Mouse (Mus musculus) forebrain, embryonic 16.5 days (tissue): ENCODE measurements around the gene Fndc10. TPM values are rescaled to one million over a fixed set of nuclear protein-coding genes. Genes with fewer than 3 reads are reported as not detected.
A peak's percentile ranks its signal among the peaks of the same experiment; 100 is the strongest.

Source experiments
- ATAC-seq: fragments of 200-750 bp; cut with Nextera tagmentation; 2 replicates; pipeline ENCODE4 v1.8.0; 2017; ENCODE audit warnings: mild to moderate bottlenecking, moderate library complexity
- H3K27ac ChIP-seq: fragments of 300-500 bp; sonication (generic); 2 replicates; pipeline ENCODE4 v1.5.1; 2014; ENCODE audit warnings: low read length, control low read depth
- H3K27me3 ChIP-seq: fragments of 300-500 bp; sonication (generic); replicated peaks from 2 replicates; pipeline ENCODE4 v1.6.1; 2014; ENCODE audit warnings: low read length; ENCODE audit not compliant: control insufficient read depth, insufficient read depth
- H3K36me3 ChIP-seq: fragments of 300-500 bp; sonication (generic); 2 replicates; pipeline ENCODE4 v1.6.1; 2014; ENCODE audit not compliant: control insufficient read depth, insufficient read depth
- H3K4me1 ChIP-seq: fragments of 300-500 bp; sonication (generic); replicated peaks from 2 replicates; pipeline ENCODE4 v1.6.1; 2014; ENCODE audit warnings: low read length; ENCODE audit not compliant: control insufficient read depth, insufficient read depth
- H3K4me2 ChIP-seq: fragments of 300-500 bp; sonication (generic); 2 replicates; pipeline ENCODE4 v1.6.1; 2014; ENCODE audit warnings: mild to moderate bottlenecking, low read length, control low read depth
- H3K4me3 ChIP-seq: fragments of 300-500 bp; sonication (generic); replicated peaks from 2 replicates; pipeline ENCODE4 v1.5.1; 2014; ENCODE audit warnings: mild to moderate bottlenecking, low read length, control low read depth
- H3K9ac ChIP-seq: fragments of 300-500 bp; sonication (generic); replicated peaks from 2 replicates; pipeline ENCODE4 v1.6.1; 2014; ENCODE audit warnings: low read depth, low read length, control low read depth
- H3K9me3 ChIP-seq: fragments of 300-500 bp; sonication (generic); 2 replicates; pipeline ENCODE4 v1.6.1; 2016; ENCODE audit warnings: low read length; ENCODE audit not compliant: control insufficient read depth
- WGBS: fragments of 180-500 bp; shearing (Covaris S2); extraction: QIAGEN DNeasy Blood & Tissue Kit; methylation state at CpG from one replicate; pipeline ENCODE4 v1.1.7; 2014; 5-methylcytosine and 5-hydroxymethylcytosine counted together
- polyA plus RNA-seq: library from polyadenylated mRNA; unstranded; fragments of >200 nt; fragmentation: Nextera tagmentation; extraction: Ambion mirVana; gene quantifications from 2 replicates; pipeline ENCODE4 v1.2.1, GENCODE M21; 2015

Fndc10 gene
- polyA plus RNA-seq, 1 experiment from 2014 or later: 7.5 TPM

DNA sequence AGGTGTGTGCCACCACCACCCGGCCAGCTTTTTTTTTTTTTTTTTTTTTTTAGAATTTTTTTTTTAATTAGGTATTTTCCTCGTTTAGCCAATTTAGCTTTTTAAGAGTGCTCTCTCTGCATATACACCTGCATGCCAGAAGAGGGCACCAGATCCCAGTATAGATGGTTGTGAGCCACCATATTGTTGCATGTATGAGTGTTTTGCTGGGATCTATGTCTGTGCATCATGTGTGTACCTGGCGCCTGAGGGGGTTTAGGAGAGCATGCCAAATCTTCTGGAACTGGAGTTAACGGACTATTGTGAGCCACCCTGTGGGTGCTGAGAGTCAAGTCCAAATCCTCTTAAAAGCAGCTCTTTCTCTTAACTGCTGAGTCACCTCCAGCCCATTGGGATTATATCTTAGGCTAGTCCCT, 27.5 kb downstream of the Fndc10 start:
- Histone ChIP-seq H3K9ac (no peak overlapping the region), H3K4me3 (no peak overlapping the region), H3K27ac (no peak overlapping the region), H3K36me3 (peaks cover 3% of the 10 kb centered on the region; the same call in 1 of the 2 replicates), H3K4me1 (no peaks in the 10 kb centered on the region), H3K4me2 (no peak overlapping the region), H3K27me3 (no peaks in the 10 kb centered on the region), H3K9me3 (no peaks in the 10 kb centered on the region)
- ATAC-seq: peak; percentile 20; the same call in 1 of the 2 replicates
- 41% methylated on average over 4 of the region's 4 CpGs for WGBS

DNA sequence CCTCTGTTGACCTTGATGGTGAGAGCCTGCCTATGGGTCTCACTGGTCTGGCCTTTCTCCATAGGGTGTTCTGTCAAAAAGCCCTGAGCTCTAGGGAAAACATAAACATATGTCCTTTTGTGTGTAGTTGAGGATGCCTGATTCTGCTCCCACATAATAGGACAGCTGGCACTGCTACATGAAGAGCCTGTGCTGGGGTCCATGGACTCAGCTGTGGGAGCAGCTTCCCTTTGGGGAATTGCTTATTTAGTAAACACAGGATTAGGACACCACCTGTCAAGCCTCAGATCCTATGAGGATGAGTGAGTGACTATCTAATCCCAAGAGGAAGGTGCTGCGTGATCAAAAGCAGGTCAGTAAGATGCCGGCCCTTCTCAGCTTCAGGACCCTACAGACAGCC, 33.9 kb downstream of the Fndc10 start:
- ATAC-seq: no peak
- Histone ChIP-seq H3K9me3 (no peaks in the 10 kb centered on the region), H3K4me2 (no peak overlapping the region), H3K36me3 (peaks cover 3% of the 10 kb centered on the region; the same call in 1 of the 2 replicates), H3K27ac (no peak overlapping the region), H3K4me1 (no peaks in the 10 kb centered on the region), H3K27me3 (no peaks in the 10 kb centered on the region), H3K9ac (no peak overlapping the region), H3K4me3 (no peak overlapping the region)
- 74% methylated on average over 2 of the region's 2 CpGs for WGBS

DNA sequence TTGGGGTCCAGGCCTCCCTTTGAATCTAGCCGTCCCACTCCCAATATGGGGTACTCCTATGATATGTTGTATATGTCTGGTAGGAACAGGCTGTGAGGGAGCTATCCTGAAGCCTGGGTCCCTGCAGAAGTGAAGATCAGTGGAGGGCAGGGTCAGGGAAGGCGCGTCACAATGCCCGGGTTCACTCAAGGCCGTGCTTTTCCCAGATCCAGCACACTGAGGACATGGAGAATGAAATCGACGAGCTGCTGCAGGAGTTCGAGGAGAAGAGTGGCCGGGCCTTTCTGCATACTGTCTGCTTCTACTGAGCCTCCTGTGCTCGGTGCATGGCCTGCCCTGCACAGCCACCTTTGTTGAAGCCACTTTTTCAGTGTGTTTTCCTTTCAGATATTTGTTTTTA, 39.1 kb downstream of the Fndc10 start:
- WGBS: 89% methylated on average over 10 of the region's 10 CpGs
- H3K4me2 ChIP-seq: no peak overlapping the region
- no peak overlapping the region for H3K27ac ChIP-seq
- no peaks in the 10 kb centered on the region for H3K36me3 ChIP-seq
- H3K9me3 ChIP-seq: no peaks in the 10 kb centered on the region
- no peak overlapping the region for H3K9ac ChIP-seq
- peaks cover 25% of the 10 kb centered on the region for H3K4me1 ChIP-seq
- no peak for ATAC-seq
- H3K4me3 ChIP-seq: no peak overlapping the region
- H3K27me3 ChIP-seq: no peaks in the 10 kb centered on the region

DNA sequence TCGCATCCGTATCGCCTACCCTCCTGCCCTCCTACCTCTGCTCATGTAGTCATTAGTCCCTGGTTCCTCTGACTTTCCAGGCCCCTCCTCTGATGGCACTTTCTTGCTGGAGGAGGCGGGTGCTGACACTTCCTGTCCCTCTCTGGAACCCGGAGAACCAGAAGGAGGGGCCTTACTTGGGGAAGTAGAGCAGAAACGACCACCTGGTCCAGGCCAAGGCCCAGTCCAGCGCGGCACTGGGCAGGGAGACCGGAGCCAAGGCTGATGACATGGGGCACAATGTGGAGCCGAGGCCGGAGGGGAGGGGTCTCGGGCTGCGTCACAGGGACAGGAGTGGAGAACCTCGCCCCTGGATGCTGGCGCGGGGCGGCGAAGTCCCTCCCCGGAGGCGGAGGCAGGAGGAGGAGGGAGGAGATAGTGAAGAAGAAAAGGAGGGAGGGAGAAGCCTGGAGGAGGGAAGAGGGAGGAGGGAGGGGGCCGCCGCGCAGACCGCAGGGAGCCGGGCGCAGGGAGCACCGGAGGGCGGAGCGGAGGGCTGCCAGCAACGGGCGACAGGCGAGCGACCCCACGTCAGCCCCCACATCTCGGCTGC, 40.3 kb downstream of the Fndc10 start, which contains the start of gene Tmem240:
Gene Tmem240 (plus strand): TSS at position 451 of the 592 bp plus-strand sequence.
- Histone ChIP-seq H3K4me1 (peaks cover 25% of the 10 kb centered on the region), H3K9me3 (no peaks in the 10 kb centered on the region), H3K4me2 (peak within 1 kb of the TSS; percentile 97), H3K27me3 (no peaks in the 10 kb centered on the region), H3K4me3 (peak within 1 kb of the TSS; percentile 79), H3K9ac (peak within 1 kb of the TSS; percentile 95), H3K27ac (peak within 1 kb of the TSS; percentile 89), H3K36me3 (no peaks in the 10 kb centered on the region)
- under 1% methylated on average over 29 of the region's 35 CpGs for WGBS
- ATAC-seq: peak; percentile 93

DNA sequence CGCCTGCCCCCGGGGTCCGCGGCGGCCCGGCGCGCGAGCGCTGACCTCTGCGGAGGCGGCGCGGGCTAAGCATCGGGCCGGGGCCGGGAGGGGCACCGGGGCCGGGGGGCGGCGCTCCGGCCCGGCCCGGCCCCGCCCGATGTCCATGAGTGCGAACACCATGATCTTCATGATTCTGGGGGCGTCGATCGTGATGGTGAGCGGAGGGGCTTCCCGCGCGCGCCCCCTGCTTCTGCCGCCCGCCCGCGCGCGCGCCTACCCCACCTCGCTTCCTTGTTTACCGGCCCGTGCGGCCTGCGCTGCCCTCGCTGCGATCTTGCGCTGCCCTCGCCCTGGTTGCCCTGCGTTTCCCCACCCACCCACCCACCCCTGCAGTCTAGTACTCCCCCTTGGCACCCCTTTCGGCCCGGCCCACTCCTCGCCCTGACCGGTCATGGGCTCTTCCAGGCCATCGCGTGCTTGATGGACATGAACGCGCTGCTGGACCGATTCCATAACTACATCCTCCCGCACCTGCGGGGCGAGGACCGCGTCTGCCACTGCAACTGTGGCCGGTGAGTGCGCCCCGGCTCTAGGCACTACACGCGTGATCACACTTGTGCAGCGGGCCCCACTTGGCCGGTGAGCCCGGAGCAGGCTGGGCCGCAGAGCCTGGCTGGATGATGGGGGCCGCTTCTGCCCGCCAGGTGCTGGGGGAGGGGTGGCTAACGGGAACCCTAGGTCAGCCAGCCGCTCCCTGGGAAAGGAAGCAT, 41.0 kb downstream of the Fndc10 start:
- peak overlapping the region; percentile 89 for H3K27ac ChIP-seq
- WGBS: under 1% methylated on average over 63 of the region's 79 CpGs
- H3K4me1 ChIP-seq: peaks cover 25% of the 10 kb centered on the region
- peak overlapping the region; percentile 95 for H3K9ac ChIP-seq
- no peaks in the 10 kb centered on the region for H3K9me3 ChIP-seq
- no peaks in the 10 kb centered on the region for H3K27me3 ChIP-seq
- peak; percentile 52 for ATAC-seq
- H3K4me2 ChIP-seq: peak overlapping the region; percentile 97
- peak overlapping the region; percentile 79 for H3K4me3 ChIP-seq
- no peaks in the 10 kb centered on the region for H3K36me3 ChIP-seq

DNA sequence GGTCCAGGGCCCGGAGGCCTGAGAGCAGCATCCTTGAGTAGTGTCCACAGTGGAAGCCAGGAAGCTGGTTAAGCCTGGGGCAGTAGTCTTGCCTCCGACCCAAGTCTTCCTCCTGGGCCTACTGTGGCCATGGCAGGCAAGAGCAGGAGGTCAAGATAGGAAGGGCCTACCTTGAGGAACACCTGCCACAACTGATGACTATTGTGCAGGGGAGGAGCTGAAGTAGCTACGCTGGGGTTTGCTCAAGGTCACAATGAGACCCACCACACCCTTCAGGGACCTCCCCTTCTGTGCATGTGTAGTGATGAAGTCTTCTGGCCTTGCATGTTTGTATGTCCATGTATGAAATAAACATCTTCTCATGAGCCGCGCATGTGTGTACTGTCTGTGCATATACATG, 41.6 kb downstream of the Fndc10 start:
- Histone ChIP-seq H3K36me3 (no peaks in the 10 kb centered on the region), H3K4me2 (peak overlapping the region; percentile 97), H3K4me3 (peak overlapping the region; percentile 79), H3K27ac (peak overlapping the region; percentile 42; the same call in 1 of the 2 replicates), H3K4me1 (peaks cover 25% of the 10 kb centered on the region), H3K9me3 (no peaks in the 10 kb centered on the region), H3K9ac (peak overlapping the region; percentile 95), H3K27me3 (no peaks in the 10 kb centered on the region)
- WGBS: 59% methylated on average over 5 of the region's 5 CpGs
- ATAC-seq: no peak

DNA sequence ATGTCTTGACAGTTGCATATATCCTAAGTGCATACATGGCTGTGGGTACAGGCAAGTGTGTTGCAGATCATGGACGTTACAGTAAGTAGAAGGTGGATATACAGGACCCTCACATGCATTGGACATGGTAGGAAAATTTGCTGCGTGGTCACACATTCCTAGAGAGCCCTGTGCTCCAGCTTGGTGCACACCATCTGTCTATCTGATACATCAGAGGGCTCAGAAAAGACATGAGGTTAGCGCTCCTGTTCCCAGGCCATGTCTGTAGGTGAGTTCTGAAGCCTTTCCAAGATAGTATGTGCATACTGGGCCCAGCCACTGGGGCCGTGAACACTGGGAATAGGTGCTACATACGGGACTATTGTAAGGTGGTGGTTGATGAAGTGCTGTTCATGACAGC, 42.3 kb downstream of the Fndc10 start:
- no peak overlapping the region; the same call in 1 of the 2 replicates for H3K4me3 ChIP-seq
- peaks cover 25% of the 10 kb centered on the region for H3K4me1 ChIP-seq
- H3K9me3 ChIP-seq: no peaks in the 10 kb centered on the region
- no peaks in the 10 kb centered on the region for H3K36me3 ChIP-seq
- H3K4me2 ChIP-seq: peak overlapping the region; percentile 97
- H3K27ac ChIP-seq: no peak overlapping the region
- no peak for ATAC-seq
- no peaks in the 10 kb centered on the region for H3K27me3 ChIP-seq
- 0 out of 2 replicates have a peak overlapping the region, but pooled peaks have one; percentile 95 for H3K9ac ChIP-seq
- 86% methylated on average over 5 of the region's 5 CpGs for WGBS

DNA sequence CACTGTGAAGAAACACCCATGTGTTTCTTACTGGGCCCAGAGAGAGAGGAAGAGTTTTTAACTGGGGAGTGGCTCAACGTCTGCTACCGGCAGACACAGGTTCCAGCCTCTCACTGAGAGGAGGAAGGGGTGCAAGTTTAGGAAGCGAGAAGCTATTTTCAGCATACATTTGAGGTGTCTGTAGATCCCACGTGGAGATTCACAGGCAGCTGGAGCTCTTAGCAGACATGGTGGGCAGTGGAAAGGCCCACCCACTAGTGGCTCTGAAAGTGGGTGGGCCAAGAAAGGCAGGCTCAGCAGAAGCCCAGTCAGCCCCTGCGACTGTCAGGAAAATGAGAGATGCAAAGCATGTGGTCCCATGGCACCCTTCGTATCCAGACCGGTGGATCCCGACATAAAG, 44.1 kb downstream of the Fndc10 start:
- WGBS: 70% methylated on average over 8 of the region's 8 CpGs

DNA sequence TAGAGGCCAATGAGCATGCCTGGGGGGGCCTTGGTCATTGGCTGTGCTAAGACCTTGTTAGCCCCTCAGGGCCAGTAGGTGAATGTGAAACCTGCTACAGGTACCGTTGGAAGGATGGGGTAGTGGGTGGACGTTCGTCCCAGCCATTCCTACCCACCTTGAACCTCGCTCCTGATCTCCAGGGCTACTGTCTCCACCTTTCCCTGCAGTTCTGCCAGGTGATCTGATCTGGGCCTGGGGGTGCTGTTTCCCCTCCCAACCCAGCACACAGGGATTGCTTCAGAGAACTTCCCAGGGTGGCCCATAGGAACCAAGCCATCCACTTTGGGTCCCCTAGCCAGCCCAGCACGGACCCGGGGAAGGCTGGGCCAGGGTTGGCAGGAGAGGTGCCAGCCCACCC, 45.0 kb downstream of the Fndc10 start:
- 82% methylated on average over 6 of the region's 6 CpGs for WGBS
- Histone ChIP-seq H3K9me3 (no peaks in the 10 kb centered on the region), H3K36me3 (peaks cover 4% of the 10 kb centered on the region; the same call in 1 of the 2 replicates), H3K4me2 (no peak overlapping the region), H3K9ac (no peak overlapping the region), H3K4me3 (no peak overlapping the region), H3K4me1 (peaks cover 16% of the 10 kb centered on the region), H3K27ac (no peak overlapping the region), H3K27me3 (no peaks in the 10 kb centered on the region)
- ATAC-seq: no peak

More for the DNA sequence above, 44.1 kb downstream of the Fndc10 start:
- H3K27me3 ChIP-seq: no peaks in the 10 kb centered on the region
- no peak overlapping the region for H3K9ac ChIP-seq
- no peak overlapping the region for H3K4me3 ChIP-seq
- ATAC-seq: no peak
- H3K36me3 ChIP-seq: peaks cover 4% of the 10 kb centered on the region; the same call in 1 of the 2 replicates
- no peak overlapping the region for H3K4me2 ChIP-seq
- H3K9me3 ChIP-seq: no peaks in the 10 kb centered on the region
- H3K27ac ChIP-seq: no peak overlapping the region
- H3K4me1 ChIP-seq: peaks cover 25% of the 10 kb centered on the region
